Mouse (Mus musculus): ENCODE measurements at regions not wholly inside any gene's neighbourhood (a gene's known extent, or its start where the extent isn't known, plus 50 kb on each side); places are given as distances from the start of the nearest gene placed in this dataset.
A peak's percentile ranks its signal among the peaks of the same experiment; 100 is the strongest.
"Not testable (repeated sequence)": the region's sequence is repeated elsewhere in the genome, so short reads cannot be mapped to it uniquely, and the experiment has no call there.

DNA sequence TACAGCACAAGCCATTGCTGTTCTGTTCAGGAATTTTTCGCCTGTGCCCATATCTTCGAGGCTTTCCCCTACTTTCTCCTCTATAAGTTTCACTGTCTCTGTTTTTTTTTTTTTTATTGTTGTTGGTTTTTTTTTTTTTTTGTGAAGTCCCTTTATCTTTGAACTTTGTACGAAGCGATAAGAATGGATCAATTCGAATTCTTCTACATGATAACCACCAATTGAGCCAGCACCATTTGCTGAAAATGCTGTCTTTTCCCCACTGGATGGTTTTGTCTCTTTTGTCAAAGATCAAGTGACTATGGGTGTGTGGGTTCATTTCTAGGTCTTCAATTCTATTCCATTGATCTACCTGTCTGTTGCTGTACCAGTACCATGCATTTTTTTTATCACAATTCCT, 244.6 kb downstream of the Bcl11a start:
- not testable (repeated sequence) for H3K4me3 ChIP-seq; H3K4me1 ChIP-seq; H3K27me3 ChIP-seq; H3K27ac ChIP-seq; ATAC-seq; H3K4me2 ChIP-seq; H3K9me3 ChIP-seq (replicated peaks); H3K9ac ChIP-seq; H3K36me3 ChIP-seq (ENCODE audit: poor library complexity, severe bottlenecking)
- WGBS, result 94% methylated on average over 5 of the region's 5 CpGs

GRCm38 (mm10) chr11:24328481-24328880, 250.6 kb downstream of the Bcl11a start:
- Histone ChIP-seq H3K4me3 (no peak overlapping the region), H3K9me3 (replicated peaks) (no peaks in the 10 kb centered on the region), H3K27ac (no peak overlapping the region), H3K27me3 (peaks cover 10% of the 10 kb centered on the region; the same call in 1 of the 2 replicates), H3K36me3 (ENCODE audit: poor library complexity, severe bottlenecking) (no peaks in the 10 kb centered on the region), H3K9ac (no peak overlapping the region), H3K4me1 (peaks cover 34% of the 10 kb centered on the region), H3K4me2 (no peak overlapping the region)
- ATAC-seq, result no peak
- 58% methylated on average over 4 of the region's 4 CpGs for WGBS

DNA sequence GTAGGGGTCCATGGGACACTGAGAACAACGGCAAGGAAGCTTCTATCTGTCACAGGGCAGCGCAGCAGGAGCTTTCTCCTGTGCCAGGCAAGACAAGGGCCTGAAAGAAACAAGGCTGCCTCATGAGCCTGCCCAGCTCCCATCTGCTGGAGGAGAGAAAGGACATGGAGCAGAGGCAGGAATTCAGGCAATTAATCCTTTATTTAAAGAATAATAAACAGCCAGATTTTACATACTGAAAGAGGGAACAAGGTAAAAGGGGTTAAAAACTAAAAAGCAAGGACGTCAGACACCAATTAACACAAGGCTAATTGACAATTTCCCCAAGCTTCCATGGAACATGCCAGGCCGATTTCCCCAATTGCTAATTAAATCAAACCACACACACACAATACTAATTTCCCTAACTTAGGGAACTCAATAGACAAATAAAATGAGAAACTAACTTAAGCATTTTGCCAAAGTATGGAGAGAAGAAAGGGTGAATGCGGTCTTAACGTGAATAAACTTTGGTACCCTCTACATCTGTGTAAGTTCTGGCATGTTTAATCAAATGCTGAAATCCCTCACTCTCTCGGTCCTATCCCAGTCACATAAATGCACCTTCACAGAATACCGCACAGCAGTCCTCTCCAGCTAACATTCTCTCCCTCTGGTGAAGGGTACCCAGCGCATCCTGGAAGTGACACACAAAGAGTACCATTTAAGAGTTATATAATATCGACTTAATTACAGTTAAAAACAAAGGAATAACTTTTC, 252.7 kb downstream of the Bcl11a start:
- Histone ChIP-seq H3K9me3 (replicated peaks) (no peaks in the 10 kb centered on the region), H3K4me2 (peak overlapping the region; percentile 27), H3K27me3 (peaks cover 10% of the 10 kb centered on the region; the same call in 1 of the 2 replicates), H3K4me1 (peaks cover 34% of the 10 kb centered on the region), H3K36me3 (ENCODE audit: poor library complexity, severe bottlenecking) (no peaks in the 10 kb centered on the region), H3K9ac (no peak overlapping the region), H3K27ac (peak overlapping the region; percentile 66), H3K4me3 (no peak overlapping the region)
- 23% methylated on average over 10 of the region's 10 CpGs for WGBS
- peak; percentile 87 for ATAC-seq

GRCm38 (mm10) chr11:24332241-24332640, 254.4 kb downstream of the Bcl11a start:
- Histone ChIP-seq H3K27ac (no peak overlapping the region), H3K36me3 (ENCODE audit: poor library complexity, severe bottlenecking) (no peaks in the 10 kb centered on the region), H3K9me3 (replicated peaks) (no peaks in the 10 kb centered on the region), H3K9ac (no peak overlapping the region), H3K4me2 (no peak overlapping the region), H3K4me1 (peaks cover 34% of the 10 kb centered on the region), H3K27me3 (peaks cover 10% of the 10 kb centered on the region; the same call in 1 of the 2 replicates), H3K4me3 (no peak overlapping the region)
- no peak for ATAC-seq
- 90% methylated on average over 3 of the region's 3 CpGs for WGBS

DNA sequence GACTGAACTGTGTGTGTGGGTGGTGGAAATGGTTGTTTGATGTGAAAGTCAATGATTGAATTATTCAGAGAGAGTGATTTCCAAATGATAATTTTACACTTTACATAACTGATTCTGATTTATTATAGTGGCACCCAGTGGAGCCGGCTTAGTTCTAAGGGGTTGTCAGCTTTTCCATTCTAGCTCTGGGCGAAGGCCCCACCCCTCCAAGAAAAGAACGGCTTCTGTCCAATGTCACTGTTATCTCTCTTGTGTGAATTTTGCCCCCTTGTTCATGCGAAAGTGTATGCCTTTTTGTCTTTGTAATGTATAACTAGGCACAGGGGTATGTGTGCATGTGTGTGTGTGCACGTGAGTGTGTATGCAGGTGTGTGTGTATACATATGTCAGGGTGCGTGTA, 255.3 kb downstream of the Bcl11a start:
- Histone ChIP-seq H3K4me1 (peaks cover 37% of the 10 kb centered on the region), H3K9me3 (replicated peaks) (no peaks in the 10 kb centered on the region), H3K36me3 (ENCODE audit: poor library complexity, severe bottlenecking) (no peaks in the 10 kb centered on the region), H3K27ac (no peak overlapping the region), H3K9ac (no peak overlapping the region), H3K27me3 (peaks cover 8% of the 10 kb centered on the region; the same call in 1 of the 2 replicates), H3K4me2 (no peak overlapping the region), H3K4me3 (no peak overlapping the region)
- ATAC-seq, result no peak
- 90% methylated on average over 6 of the region's 6 CpGs for WGBS

- no peaks in the 10 kb centered on the region for H3K9me3 ChIP-seq (replicated peaks)
- no peaks in the 10 kb centered on the region for H3K36me3 ChIP-seq (ENCODE audit: poor library complexity, severe bottlenecking)
- no peak for ATAC-seq
- whole genome bisulfite sequencing, result 95% methylated on average over 4 of the region's 4 CpGs
- no peak overlapping the region for H3K4me3 ChIP-seq
- H3K9ac ChIP-seq, result no peak overlapping the region
- H3K4me1 ChIP-seq, result peaks cover 21% of the 10 kb centered on the region
- no peak overlapping the region for H3K4me2 ChIP-seq
- no peaks in the 10 kb centered on the region for H3K27me3 ChIP-seq
- no peak overlapping the region for H3K27ac ChIP-seq
Measured at GRCm38 (mm10) chr11:24335256-24335655, 257.4 kb downstream of the Bcl11a start.

DNA sequence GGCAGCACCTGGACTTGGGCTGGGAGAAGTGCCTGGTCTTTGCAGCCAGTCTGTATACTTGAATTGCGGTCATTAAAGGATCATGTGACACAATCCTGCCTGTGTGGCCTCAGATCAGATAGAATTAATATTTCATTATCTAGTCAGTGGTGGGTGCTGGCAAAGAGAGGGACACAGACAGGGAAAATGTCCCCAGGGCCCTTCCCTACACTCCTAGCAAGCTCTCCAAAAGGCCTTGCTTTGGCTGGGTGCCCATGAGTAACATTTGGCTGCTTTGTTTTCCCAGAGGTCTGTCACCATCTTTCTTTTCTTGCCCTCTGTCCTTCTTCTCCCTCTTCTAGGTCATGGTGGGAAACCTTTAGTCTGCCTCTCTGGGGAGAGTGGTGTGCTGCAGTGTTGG, 260.3 kb downstream of the Bcl11a start:
- peak; percentile 48; the same call in 1 of the 2 replicates for ATAC-seq
- H3K4me3 ChIP-seq, result no peak overlapping the region
- H3K9me3 ChIP-seq (replicated peaks), result no peaks in the 10 kb centered on the region
- H3K4me2 ChIP-seq, result no peak overlapping the region
- peaks cover 8% of the 10 kb centered on the region for H3K4me1 ChIP-seq
- H3K36me3 ChIP-seq (ENCODE audit: poor library complexity, severe bottlenecking), result no peaks in the 10 kb centered on the region
- no peaks in the 10 kb centered on the region; the same call in 1 of the 2 replicates for H3K27me3 ChIP-seq
- no peak overlapping the region for H3K27ac ChIP-seq
- no peak overlapping the region for H3K9ac ChIP-seq
- 100% methylated on average over 1 of the region's 1 CpGs for WGBS

DNA sequence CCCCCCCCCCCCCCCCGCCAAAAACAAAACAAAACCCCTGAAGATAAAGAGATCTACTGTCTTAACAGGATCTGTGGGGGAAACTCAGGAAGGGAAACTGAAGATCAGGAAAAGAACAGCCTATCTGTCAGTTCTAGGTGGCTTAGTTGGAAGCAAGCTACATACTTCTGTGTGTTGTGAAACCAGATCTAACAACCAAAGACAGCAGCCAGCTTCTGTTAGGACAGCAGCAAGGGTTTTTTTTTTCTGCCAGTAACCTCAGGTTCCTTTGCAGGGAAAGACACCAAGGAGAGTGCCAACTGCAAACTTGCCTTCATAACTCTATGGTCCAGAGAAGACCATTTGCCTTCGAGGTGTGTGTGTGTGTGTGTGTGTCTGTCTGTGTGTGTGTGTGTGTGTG, 261.2 kb downstream of the Bcl11a start:
- Histone ChIP-seq H3K27me3 (no peaks in the 10 kb centered on the region; the same call in 1 of the 2 replicates), H3K9ac (no peak overlapping the region), H3K4me2 (no peak overlapping the region), H3K36me3 (ENCODE audit: poor library complexity, severe bottlenecking) (no peaks in the 10 kb centered on the region), H3K9me3 (replicated peaks) (no peaks in the 10 kb centered on the region), H3K4me3 (no peak overlapping the region), H3K4me1 (peaks cover 8% of the 10 kb centered on the region), H3K27ac (no peak overlapping the region)
- 64% methylated on average over 2 of the region's 2 CpGs for WGBS
- ATAC-seq, result no peak

GRCm38 (mm10) chr11:24340677-24341076, 262.8 kb downstream of the Bcl11a start:
- Histone ChIP-seq H3K4me3 (no peak overlapping the region), H3K36me3 (ENCODE audit: poor library complexity, severe bottlenecking) (no peaks in the 10 kb centered on the region), H3K9me3 (replicated peaks) (no peaks in the 10 kb centered on the region), H3K4me1 (peaks cover 8% of the 10 kb centered on the region), H3K27ac (no peak overlapping the region), H3K4me2 (no peak overlapping the region), H3K9ac (no peak overlapping the region), H3K27me3 (no peaks in the 10 kb centered on the region; the same call in 1 of the 2 replicates)
- no peak for ATAC-seq
- whole genome bisulfite sequencing, result 79% methylated on average over 2 of the region's 2 CpGs

DNA sequence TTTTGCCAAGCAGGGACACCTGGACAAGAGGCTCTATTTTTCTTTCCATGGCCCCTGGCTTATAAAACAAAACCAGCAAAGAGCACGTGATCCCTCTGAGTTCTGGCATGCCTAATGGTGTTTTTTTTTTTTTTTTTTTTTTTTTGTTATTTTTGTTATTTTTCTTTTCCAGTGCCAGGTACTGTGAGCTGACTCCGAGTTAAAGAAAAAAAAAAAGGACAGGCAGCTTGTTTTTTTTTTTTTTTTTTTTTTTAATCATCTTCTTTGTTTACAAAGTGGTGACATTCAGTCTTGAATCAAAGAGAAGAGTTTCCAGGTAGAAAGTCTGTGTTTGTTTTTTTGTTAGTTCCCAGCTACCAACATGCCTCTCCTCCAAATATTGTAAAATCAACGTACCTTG, 263.8 kb downstream of the Bcl11a start:
- H3K27me3 ChIP-seq, result no peaks in the 10 kb centered on the region; the same call in 1 of the 2 replicates
- no peak overlapping the region for H3K4me3 ChIP-seq
- H3K36me3 ChIP-seq (ENCODE audit: poor library complexity, severe bottlenecking), result no peaks in the 10 kb centered on the region
- 61% methylated on average over 3 of the region's 3 CpGs for WGBS
- H3K27ac ChIP-seq, result no peak overlapping the region
- H3K9ac ChIP-seq, result no peak overlapping the region
- ATAC-seq, result no peak
- no peak overlapping the region for H3K4me2 ChIP-seq
- no peaks in the 10 kb centered on the region for H3K9me3 ChIP-seq (replicated peaks)
- H3K4me1 ChIP-seq, result peaks cover 13% of the 10 kb centered on the region

GRCm38 (mm10) chr11:24342176-24342575, 264.3 kb downstream of the Bcl11a start:
- no peak overlapping the region for H3K27ac ChIP-seq
- ATAC-seq, result no peak
- H3K9me3 ChIP-seq (replicated peaks), result no peaks in the 10 kb centered on the region
- H3K4me3 ChIP-seq, result no peak overlapping the region
- H3K9ac ChIP-seq, result no peak overlapping the region
- no peaks in the 10 kb centered on the region for H3K36me3 ChIP-seq (ENCODE audit: poor library complexity, severe bottlenecking)
- H3K27me3 ChIP-seq, result no peaks in the 10 kb centered on the region; the same call in 1 of the 2 replicates
- no peak overlapping the region for H3K4me2 ChIP-seq
- peaks cover 19% of the 10 kb centered on the region for H3K4me1 ChIP-seq
- 29% methylated on average over 2 of the region's 2 CpGs for whole genome bisulfite sequencing

GRCm38 (mm10) chr11:24342732-24343131, 264.9 kb downstream of the Bcl11a start:
- H3K36me3 ChIP-seq (ENCODE audit: poor library complexity, severe bottlenecking), result no peaks in the 10 kb centered on the region
- H3K4me1 ChIP-seq, result peaks cover 24% of the 10 kb centered on the region
- no peak overlapping the region for H3K9ac ChIP-seq
- 95% methylated on average over 2 of the region's 2 CpGs for WGBS
- no peaks in the 10 kb centered on the region; the same call in 1 of the 2 replicates for H3K27me3 ChIP-seq
- H3K9me3 ChIP-seq (replicated peaks), result no peaks in the 10 kb centered on the region
- H3K4me3 ChIP-seq, result no peak overlapping the region
- no peak overlapping the region for H3K4me2 ChIP-seq
- no peak overlapping the region for H3K27ac ChIP-seq
- ATAC-seq, result no peak
